Mouse (Mus musculus) cerebellum, postnatal 36 days (tissue): Measurements from ENCODE around the gene Gm21812.
"Not testable (repeated sequence)": the region's sequence is repeated elsewhere in the genome, so short reads cannot be mapped to it uniquely, and the experiment has no call there.

ENCODE experiments used
- DNase-seq, 2 experiments: peaks; one replicate each; pipeline ENCODE4 v3.0.0; 2021 to 2022; ENCODE audit warnings: mixed read lengths in 2 of 2

Gene Gm21812

DNA sequence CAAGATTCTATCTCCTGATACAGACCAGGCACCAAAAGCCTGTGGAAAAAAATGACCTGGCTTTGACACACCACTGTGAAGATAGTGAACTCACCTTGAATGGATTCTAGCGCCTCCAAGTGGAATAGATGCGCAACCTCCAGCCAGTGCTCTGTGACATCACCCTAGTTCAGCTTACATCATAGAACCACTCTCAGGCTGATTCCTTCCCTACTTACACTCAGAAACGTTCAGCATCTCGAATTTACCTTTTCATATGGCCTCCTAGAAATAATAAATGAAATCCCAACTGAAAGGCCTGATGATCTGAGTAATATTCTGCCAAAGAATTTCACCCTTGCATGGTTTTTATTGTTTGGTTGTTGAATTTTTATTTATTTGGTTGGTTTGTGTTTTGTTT, at the start of gene Gm21812:
Gene Gm21812 (minus strand): TSS at position 101 of the 400 bp plus-strand sequence.
- DNase-seq = not testable (repeated sequence)
